Mouse (Mus musculus): ENCODE data around the gene Jade1. TPM values are rescaled to one million over a fixed set of nuclear protein-coding genes. Genes with fewer than 3 reads are reported as not detected.

Jade1 gene
- total RNA-seq, 2 experiments from 2014 or later, result 17.7 to 23.4 TPM

DNA sequence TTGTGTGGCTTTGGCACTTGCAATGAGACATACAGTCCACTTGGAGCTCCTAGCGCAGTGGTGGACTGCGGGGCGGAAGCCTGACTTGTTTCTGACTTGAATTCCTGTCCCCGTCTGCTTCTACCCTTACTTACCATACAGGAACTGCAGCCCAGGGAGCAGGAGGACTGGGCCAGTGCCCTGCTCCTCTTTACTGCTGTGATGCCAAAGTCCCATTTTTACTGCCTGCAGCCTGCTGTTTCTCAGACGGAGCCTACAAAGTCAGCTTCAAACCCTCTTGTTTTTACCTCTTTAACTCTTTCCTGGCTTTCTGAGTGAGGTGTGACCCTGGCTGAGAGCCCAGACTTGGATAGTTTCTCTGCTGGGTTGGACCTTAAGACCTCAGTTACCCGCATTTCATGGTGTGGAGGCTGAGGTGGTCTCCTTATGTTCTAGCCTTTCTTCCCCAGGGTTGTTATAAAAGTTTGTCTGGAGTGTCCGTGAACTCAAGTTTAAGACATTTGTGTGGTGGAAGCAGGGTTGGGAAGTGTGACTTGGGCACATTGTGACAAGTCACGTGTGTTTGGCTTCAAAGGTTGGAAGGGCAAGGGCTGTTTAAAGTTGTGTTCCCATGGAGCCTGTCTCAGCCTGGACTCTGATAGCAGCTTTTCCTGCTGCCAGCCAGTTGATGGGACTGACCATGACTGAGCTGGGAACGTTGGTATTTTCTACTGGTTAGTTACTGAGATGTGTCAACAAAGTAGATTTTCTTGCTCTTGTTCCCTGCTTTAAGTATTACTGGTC lies 38.8 kb downstream of the Jade1 start:
- no peak for ATAC-seq (ENCODE audit: poor library complexity, severe bottlenecking)

DNA sequence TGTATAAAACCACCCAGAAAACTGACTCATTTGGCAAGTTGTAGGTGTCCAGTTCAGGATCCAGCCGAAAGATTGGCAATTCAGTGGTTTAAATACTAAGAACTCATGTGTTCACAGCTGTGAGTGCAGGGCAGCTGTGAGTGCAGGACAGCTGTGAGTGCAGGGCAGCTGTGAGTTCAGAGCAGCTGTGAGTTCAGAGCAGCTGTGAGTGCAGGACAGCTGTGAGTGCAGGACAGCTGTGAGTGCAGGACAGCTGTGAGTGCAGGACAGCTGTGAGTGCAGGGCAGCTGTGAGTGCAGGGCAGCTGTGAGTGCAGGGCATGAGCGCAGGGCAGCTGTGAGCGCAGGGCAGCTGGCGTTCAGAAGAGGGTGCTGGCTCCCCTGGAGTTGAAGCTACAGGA lies 39.5 kb downstream of the Jade1 start:
- ATAC-seq (ENCODE audit: poor library complexity, severe bottlenecking), result no peak

DNA sequence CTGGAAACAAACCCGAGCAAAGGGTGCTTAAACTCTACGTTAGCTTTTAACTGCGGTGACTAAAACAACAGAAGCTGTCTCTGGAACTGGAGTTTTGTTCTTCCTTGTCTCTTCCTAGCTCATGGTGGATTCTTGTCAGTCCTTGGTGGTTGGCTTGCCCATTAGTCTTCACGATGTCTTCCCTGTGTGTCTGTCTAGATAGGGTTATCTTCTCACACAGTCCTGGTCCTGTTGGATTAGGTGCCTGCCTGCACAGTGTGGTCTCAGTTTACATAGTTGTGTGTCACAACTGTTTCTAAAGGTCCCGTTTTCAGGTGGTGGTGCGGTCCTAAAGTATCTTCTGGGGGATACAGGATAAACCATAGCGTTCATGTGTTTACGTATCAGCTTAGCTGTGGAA lies 41.5 kb downstream of the Jade1 start:
- no peak for ATAC-seq (ENCODE audit: poor library complexity, severe bottlenecking)

DNA sequence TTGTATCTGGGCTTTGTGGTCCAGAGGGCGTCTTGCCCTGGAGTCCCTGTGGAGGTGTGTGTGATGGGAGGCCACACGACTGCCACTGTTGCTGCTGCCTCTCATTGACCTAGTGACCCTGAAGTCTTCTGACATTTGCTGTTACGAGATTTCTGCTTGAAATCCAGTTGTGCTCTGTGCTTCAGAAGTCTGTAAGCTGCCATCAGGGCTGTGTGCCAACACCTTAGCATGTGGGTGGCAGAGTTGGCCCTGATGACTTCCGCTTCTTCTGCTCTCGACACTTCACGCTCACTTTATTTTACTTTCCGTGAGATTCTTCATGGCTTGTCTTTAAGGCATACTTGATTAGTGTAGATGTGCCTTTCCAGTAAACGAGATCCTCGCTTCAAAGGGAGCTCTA lies 42.9 kb downstream of the Jade1 start:
- no peak for ATAC-seq (ENCODE audit: poor library complexity, severe bottlenecking)

DNA sequence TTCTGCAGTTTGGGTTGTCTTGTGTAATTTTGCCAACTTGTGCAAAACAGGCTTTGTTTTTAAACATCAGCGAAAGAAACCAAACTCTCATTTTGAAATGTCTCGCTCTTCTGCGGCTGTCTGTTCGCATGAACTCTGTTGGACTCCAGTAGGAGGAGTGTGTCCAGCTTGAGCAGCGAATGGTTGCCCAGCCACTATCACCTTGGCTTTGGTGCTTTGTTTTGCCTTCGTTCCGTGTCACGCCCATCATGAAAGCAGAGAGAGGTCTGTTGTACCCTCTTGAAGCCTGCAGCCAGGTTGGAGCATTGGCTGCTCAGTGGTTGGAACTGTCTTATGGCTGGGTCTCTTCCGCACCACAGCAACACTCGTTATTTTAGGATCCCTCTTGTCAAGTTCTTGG lies 43.7 kb downstream of the Jade1 start:
- no peak for ATAC-seq (ENCODE audit: poor library complexity, severe bottlenecking)

DNA sequence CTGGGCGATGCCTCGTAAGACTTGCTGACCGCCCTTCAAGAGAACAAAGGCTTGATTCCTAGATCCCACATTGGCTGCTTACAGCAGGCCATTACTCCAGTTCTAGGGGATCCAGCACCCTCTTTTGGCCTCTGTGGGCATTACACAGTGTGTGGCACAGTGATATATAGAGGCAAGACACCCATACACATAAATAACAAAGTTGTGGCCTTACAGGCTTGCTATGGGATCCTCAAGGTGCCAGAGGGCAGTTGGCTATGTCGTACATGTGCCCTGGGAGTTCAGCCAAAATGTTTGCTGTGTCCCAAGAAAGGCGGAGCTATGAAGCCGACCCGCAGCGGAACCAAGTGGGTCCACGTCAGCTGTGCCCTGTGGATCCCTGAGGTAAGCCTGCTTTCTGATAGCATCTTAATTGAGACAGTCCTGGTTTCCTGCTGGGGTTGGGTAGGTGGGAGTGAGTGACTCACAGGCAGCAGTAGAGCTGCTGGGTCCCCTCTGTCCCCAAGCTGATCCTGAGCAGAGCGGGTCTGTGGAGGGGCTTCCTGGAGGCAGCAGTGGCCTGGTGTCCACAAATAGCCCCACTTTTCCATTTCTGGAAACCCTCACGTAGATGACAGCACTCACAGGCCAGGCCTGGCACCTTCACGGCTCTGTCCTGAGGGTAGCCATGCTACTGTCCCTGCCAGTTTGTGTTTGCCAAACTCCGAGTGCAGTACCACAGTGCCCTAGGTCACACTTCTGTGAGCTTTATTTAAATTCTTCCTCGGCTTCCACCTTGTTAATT lies 44.5 kb downstream of the Jade1 start:
- ATAC-seq (ENCODE audit: poor library complexity, severe bottlenecking), result peak; percentile 50; the same call in 1 of the 2 replicates

DNA sequence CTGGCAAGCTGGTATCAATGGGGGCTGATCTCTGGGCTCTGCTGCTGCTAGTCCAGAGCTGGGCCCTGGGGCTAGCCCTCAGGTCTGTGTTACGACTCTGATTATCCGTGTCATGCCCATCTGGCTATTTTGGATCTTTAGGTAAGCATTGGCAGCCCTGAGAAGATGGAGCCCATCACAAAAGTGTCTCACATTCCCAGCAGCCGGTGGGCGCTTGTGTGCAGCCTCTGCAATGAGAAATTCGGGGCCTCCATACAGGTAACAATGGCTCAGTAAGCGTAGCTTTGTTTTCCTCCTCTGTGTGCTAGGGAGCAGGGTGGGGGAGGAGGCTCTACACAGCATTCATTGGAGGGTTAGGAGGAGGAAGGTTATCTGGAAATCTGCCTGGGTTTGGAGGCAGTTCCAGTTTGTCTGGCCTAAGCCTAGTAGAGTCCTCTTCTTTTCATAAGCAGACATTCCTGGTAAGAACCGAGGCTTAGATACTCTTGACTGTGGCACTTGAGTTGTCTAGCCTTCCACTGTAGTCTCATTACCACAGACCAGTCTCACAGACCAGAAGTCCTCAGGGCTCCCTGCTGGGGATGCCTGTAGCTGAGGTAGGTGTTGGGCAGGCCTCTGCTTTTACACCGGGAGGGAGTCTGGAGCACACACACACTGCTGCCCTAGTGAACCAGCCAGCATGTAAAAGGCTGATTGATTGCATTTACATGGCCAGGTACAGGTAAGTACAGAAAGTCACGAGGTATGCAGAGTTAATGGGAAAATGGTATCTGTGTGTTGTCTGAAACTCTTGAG lies 45.9 kb downstream of the Jade1 start:
- ATAC-seq (ENCODE audit: poor library complexity, severe bottlenecking), result no peak

DNA sequence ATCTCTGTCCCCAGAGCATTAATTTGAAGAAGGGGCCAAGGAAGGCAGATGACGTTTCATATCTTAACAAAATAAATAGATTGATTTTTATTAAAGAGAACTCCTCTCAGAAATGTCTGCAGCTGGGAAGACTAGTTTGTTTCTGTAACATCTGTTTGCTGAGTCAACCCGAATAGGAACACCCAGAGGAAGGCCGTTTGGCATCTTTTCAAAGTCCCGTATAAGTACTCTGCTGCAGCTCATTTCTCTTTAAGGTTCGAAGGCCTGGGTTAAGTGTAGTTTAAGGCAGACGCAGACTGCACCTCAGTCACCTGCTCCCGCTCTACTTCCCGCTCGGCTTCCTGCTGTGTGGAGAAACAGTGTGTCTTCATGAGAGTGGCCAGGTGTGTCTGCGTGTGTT lies 47.4 kb downstream of the Jade1 start:
- ATAC-seq (ENCODE audit: poor library complexity, severe bottlenecking), result no peak

DNA sequence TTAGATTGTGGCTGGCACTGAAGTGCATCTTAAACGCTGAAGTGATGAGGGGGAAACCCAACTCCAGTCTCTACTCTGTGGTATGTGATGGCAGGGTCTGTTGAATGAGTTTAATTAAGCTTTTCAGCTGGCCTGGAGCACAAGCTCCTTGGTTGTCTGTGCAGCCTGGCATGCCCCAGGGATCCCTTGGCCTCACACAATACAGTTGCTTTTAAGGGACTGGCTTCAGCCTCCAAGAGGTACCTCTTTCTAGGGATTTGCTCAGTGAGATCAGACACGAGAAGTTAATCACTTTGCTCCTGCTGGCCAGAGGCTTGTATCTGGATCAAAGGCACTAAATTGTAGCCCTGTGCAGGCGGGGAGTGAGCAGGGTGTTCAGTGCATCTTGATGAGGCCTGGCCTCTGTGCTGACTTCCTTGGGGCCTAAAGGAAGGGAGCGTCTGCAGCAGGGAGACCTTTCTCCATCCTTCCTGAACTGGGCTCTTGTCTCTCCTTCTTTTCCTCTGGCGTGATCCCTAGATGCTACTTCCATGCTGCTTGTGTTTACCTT lies 48.0 kb downstream of the Jade1 start:
- ATAC-seq (ENCODE audit: poor library complexity, severe bottlenecking), result no peak

DNA sequence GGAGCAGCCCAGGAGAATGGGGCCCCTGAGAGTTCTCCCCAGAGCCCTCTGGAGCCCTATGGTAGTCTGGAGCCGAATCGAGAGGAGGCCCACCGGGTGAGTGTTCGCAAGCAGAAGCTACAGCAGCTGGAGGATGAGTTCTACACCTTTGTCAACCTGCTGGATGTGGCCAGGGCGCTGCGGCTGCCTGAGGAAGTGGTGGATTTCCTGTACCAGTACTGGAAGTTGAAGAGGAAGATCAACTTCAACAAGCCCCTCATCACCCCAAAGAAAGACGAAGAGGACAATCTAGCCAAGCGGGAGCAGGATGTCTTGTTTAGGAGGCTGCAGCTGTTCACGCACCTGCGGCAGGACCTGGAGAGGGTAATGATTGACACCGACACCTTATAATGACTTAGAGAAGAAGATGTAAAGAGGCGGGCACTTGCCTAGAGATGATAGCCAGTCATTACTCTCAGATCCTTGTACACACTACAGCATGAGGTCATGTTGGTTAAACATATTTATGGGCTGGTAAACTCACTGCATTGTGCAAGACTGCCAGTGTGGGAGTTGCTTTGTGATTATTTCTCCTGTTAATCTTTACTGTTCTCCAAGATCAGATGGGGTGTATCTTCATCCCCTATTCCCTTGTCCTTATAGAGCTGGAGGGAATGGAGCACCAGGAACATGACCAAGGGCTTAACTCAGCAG lies 49.2 kb downstream of the Jade1 start:
- ATAC-seq (ENCODE audit: poor library complexity, severe bottlenecking), result peak; percentile 70

DNA sequence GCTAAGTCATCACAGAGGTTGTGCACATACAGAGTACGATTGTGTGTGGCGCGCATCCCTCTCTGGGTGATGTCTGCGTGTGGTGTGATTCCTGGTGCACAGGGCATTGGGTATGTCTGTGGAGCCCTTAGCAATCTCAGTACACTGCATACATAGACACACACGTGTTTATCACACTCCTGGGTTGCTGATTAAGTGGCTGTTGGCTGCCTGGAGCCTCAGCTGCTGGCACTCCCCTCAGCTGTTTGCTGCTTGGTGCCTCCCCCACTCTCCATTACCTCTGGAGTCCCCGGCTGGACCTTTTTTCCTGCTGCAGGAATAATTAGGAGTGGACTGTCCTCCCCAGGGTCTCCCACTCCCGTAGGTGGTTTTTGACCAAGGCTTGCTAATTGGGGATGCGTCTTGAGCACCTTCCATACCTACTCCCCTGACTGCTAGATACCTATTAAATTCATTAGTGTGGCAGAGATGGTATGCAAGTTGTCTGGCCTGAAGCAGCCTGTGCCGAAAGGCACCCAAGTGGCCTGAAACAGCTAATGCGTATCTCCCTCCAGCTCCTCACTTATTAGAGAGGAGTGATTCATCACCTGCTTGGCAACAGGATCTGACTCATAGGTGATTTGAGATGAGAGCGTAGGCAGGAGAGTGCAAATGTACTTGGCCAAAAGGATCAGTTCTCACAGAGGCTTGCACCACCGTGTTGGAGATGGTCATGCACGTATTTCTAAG lies 50.2 kb downstream of the Jade1 start:
- no peak for ATAC-seq (ENCODE audit: poor library complexity, severe bottlenecking)

DNA sequence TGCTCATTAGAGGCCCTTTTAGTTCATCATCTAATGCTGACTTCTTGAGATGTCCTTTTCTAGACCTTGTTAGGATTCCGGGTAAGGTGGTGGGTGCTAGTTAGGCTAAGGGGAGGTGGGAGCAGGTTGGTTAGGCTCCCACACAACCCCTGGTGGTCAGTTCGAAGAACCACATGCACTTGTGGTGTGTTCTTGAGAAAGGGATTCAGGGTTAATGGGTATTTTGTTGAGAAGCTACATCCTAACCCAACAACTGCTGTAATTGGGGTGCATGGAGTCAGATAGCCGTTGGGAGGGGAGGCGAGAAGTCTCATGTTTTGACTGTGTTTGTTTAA lies 50.8 kb downstream of the Jade1 start:
- ATAC-seq (ENCODE audit: poor library complexity, severe bottlenecking), result no peak

DNA sequence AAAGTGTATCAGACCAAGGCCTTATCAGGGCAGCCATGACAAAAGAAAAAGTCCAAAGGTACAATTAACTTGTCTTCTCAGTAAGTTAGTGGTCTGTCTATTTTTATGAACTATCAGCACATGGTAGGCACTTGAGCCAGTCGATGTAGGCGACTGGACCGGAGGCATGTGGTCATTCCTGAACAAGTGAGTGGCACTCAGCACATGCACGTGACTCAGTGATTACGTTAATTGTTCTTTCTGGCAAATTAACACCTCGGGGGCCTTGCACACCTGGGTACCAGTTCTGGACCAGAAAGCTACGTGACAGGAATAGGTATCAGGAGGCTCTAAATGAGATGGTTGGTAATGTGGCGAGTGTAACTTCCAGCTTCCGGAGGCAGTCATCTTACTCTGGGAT lies 51.5 kb downstream of the Jade1 start:
- ATAC-seq (ENCODE audit: poor library complexity, severe bottlenecking), result no peak

DNA sequence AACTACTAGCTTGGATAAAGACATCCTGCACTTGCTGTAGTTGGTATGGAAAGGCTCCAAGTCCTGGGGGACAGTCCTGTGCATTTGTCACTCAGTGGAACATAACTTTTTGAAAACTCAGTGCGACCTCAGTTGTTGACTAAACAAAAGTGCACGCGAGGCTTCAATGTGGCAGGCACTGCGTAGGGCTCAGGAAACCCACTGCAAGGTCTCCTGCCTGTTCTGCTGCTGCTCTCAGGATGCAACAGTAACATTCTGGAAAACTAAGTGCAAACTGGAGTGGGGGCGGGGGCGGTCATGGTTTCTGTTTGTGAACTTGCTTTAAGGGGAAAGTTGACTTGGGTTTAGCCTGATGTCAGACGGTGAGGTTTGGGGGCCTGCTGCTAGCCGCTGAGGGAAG lies 51.9 kb downstream of the Jade1 start:
- ATAC-seq (ENCODE audit: poor library complexity, severe bottlenecking), result no peak

DNA sequence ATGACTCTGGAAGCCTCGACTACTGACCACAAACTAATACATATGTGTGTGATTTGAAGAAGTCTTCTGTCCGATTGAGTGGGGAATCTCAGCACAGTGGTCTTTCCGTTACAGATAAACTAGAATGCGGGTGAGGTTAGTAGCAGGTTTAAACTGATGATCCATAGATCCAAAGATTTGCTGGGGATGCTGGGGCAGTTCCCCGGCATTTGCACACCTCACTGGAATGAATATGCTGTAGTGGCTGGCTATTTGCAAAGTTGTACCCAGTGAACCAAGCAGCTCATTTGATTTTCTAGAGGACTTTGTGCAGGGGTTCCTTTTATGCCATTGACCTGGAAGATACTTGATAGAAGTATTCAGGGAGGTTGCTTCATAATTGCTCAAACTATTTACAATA lies 53.5 kb downstream of the Jade1 start:
- ATAC-seq (ENCODE audit: poor library complexity, severe bottlenecking), result no peak

DNA sequence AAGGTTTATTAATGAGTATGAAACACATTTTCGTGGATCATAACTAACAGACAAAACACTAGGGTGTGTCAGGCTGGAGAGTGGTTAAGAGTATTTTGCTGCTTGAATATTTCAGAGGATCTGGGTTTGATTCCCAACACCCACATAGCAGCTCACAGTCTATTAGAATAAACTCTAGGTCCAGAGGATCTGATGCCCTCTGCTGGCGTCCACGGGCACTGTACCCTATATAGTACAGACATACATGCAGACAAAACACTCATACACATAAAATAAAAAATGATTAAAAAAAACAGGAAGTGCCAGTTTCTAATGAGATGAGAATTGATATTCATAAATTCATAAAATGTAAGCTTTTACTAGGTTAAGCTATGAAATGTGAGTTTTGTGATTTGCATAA lies 56.7 kb downstream of the Jade1 start:
- peak; percentile 57 for ATAC-seq (ENCODE audit: poor library complexity, severe bottlenecking)

DNA sequence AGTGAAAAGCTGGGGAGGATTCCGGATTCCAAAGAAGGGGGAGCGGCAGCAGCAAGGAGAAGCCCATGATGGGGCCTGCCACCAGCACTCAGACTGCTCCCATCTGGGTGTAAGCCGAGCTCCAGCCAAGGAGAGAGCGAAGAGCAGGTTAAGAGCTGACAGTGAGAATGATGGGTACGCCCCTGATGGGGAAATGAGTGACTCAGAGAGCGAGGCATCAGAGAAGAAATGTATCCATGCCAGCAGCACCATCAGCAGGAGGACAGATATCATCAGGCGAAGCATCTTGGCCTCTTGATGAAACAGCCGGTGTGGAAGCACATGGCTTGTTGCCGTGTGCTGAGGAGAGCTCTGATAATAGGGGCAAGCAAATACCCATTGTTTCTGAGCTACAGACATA lies 58.2 kb downstream of the Jade1 start:
- ATAC-seq (ENCODE audit: poor library complexity, severe bottlenecking), result no peak

DNA sequence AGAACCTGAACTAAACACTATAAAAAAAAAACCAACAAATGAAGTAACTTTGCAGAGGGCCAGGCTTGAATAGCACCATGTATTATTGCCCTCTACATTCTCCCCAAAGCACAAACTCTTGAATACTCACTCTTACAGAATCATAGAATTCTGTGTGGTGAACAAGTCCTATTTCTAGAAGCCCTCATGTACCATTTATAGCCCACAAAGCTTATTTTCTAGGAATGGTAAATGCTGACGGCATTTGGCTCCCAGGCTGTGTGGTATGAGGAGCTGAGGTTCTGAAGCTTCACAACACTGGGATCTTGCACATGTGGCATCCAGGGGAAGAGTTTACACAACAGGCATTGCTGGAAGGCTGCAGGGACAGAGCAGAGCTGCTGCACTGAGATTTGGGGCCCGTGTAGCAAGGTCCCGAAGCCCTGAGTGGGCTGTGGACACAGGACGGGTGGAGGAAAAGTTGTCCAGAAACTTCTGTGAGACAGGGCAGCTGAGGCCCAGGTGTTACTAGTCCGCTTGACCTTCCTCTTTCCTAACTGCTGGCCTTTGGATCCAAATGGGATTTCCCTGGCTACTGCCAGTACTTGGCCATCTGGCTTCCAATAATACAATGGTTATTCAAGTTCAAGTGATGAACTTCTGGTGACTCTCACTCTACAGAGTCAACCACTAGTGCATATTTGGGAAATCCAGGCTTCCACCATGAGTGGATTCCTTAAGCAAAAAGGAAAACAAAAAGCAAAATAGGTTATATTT lies 58.9 kb downstream of the Jade1 start:
- ATAC-seq (ENCODE audit: poor library complexity, severe bottlenecking), result no peak

DNA sequence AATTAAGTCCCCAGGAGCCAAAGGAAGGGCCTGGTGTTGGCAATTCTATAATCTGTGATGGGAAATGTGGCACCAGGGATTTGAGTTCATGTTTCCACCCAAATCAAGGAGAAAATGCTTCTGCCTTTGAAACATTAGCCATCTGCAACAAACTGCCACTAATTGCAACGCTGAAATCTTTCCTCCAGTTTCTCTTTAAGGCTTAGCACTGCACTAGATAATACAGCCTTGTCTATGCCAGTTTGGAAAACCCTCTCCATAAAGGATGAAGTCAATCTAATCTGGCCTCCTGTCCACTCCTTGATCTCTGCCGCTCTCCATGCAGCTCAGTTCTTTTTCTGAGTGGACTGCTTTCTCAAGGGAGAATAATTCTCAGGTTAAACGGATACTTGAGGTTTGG lies 62.5 kb downstream of the Jade1 start:
- no peak; the same call in 1 of the 2 replicates for ATAC-seq (ENCODE audit: poor library complexity, severe bottlenecking)
